Mouse (Mus musculus): ENCODE measurements around the gene Wnt1. TPM values are rescaled to one million over a fixed set of nuclear protein-coding genes. Genes with fewer than 3 reads are reported as not detected.

Gene Wnt1
- polyA plus RNA-seq, 1 experiment from 2014 or later: not detected

- 97% methylated on average over 2 of the region's 2 CpGs for WGBS (ENCODE audit: insufficient replicate concordance)
- Histone ChIP-seq H3K4me2 (ENCODE audit: low read depth, low read length) (no peak overlapping the region), H3K36me3 (replicated peaks; ENCODE audit: insufficient read depth, low read length) (0 out of 2 replicates have a peak, but pooled peaks cover 2% of the 10 kb centered on the region), H3K27ac (ENCODE audit: low read depth) (no peak overlapping the region), H3K4me3 (ENCODE audit: low read depth, low read length) (no peak overlapping the region), H3K9me3 (ENCODE audit: low read length) (no peaks in the 10 kb centered on the region), H3K4me1 (ENCODE audit: insufficient read depth) (peaks cover 7% of the 10 kb centered on the region; the same call in 1 of the 2 replicates), H3K9ac (replicated peaks) (no peak overlapping the region), H3K27me3 (ENCODE audit: insufficient read depth, low read length) (no peaks in the 10 kb centered on the region)
- ATAC-seq (no peak), DNase-seq (no peak)
- no peak for TF ChIP-seq CTCF (IDR thresholded peaks at IDR 0.05; ENCODE audit: low read depth)
- TF ChIP-seq EP300 (IDR thresholded peaks at IDR 0.05; ENCODE audit: low read depth): no peak
Observed at GRCm38 (mm10) chr15:98749093-98749492, 40.6 kb upstream of the Wnt1 start.

GRCm38 (mm10) chr15:98753021-98753423 is 36.6 kb upstream of the Wnt1 start:
- H3K4me2 ChIP-seq (ENCODE audit: low read depth, low read length): no peak overlapping the region
- H3K27me3 ChIP-seq (ENCODE audit: insufficient read depth, low read length): no peaks in the 10 kb centered on the region
- H3K9ac ChIP-seq (replicated peaks): no peak overlapping the region
- WGBS (ENCODE audit: insufficient replicate concordance): 62% methylated on average over 8 of the region's 8 CpGs
- DNase-seq (no peak), ATAC-seq (no peak)
- 0 out of 2 replicates have a peak, but pooled peaks cover 4% of the 10 kb centered on the region for H3K4me1 ChIP-seq (ENCODE audit: insufficient read depth)
- H3K36me3 ChIP-seq (replicated peaks; ENCODE audit: insufficient read depth, low read length): 0 out of 2 replicates have a peak, but pooled peaks cover 2% of the 10 kb centered on the region
- H3K9me3 ChIP-seq (ENCODE audit: low read length): no peaks in the 10 kb centered on the region
- no peak overlapping the region for H3K4me3 ChIP-seq (ENCODE audit: low read depth, low read length)
- H3K27ac ChIP-seq (ENCODE audit: low read depth): no peak overlapping the region
- TF ChIP-seq EP300 (IDR thresholded peaks at IDR 0.05; ENCODE audit: low read depth): no peak
- TF ChIP-seq CTCF (IDR thresholded peaks at IDR 0.05; ENCODE audit: low read depth): no peak

GRCm38 (mm10) chr15:98754125-98754524 is 35.5 kb upstream of the Wnt1 start:
- Histone ChIP-seq H3K9ac (replicated peaks) (no peak overlapping the region), H3K4me1 (ENCODE audit: insufficient read depth) (0 out of 2 replicates have a peak, but pooled peaks cover 4% of the 10 kb centered on the region), H3K9me3 (ENCODE audit: low read length) (no peaks in the 10 kb centered on the region), H3K27ac (ENCODE audit: low read depth) (no peak overlapping the region), H3K36me3 (replicated peaks; ENCODE audit: insufficient read depth, low read length) (0 out of 2 replicates have a peak, but pooled peaks cover 4% of the 10 kb centered on the region), H3K27me3 (ENCODE audit: insufficient read depth, low read length) (no peaks in the 10 kb centered on the region), H3K4me2 (ENCODE audit: low read depth, low read length) (no peak overlapping the region), H3K4me3 (ENCODE audit: low read depth, low read length) (no peak overlapping the region)
- DNase-seq (no peak), ATAC-seq (no peak)
- TF ChIP-seq CTCF (IDR thresholded peaks at IDR 0.05; ENCODE audit: low read depth) (no peak), EP300 (IDR thresholded peaks at IDR 0.05; ENCODE audit: low read depth) (no peak)
- WGBS (ENCODE audit: insufficient replicate concordance): 62% methylated on average over 2 of the region's 2 CpGs

- Histone ChIP-seq H3K4me1 (ENCODE audit: insufficient read depth) (peaks cover 14% of the 10 kb centered on the region), H3K27me3 (ENCODE audit: insufficient read depth, low read length) (peaks cover 8% of the 10 kb centered on the region), H3K4me3 (ENCODE audit: low read depth, low read length) (peak overlapping the region; percentile 84), H3K9me3 (ENCODE audit: low read length) (no peaks in the 10 kb centered on the region), H3K36me3 (replicated peaks; ENCODE audit: insufficient read depth, low read length) (peaks cover 7% of the 10 kb centered on the region), H3K27ac (ENCODE audit: low read depth) (peak overlapping the region; percentile 71), H3K9ac (replicated peaks) (peak overlapping the region; percentile 82), H3K4me2 (ENCODE audit: low read depth, low read length) (peak overlapping the region; percentile 97)
- TF ChIP-seq EP300 (IDR thresholded peaks at IDR 0.05; ENCODE audit: low read depth): no peak
- TF ChIP-seq CTCF (IDR thresholded peaks at IDR 0.05; ENCODE audit: low read depth): no peak; the same call in 1 of the 2 replicates
- DNase-seq (peak; percentile 65), ATAC-seq (peak; percentile 49)
- under 1% methylated on average over 21 of the region's 24 CpGs for WGBS (ENCODE audit: insufficient replicate concordance)
Observed at GRCm38 (mm10) chr15:98762201-98762621, 27.4 kb upstream of the Wnt1 start.

- peak; percentile 94 for DNase-seq
Observed at GRCm38 (mm10) chr15:98762670-98763529, 26.8 kb upstream of the Wnt1 start, which contains the start of gene Arf3. Arf3 (minus strand) TSS chr15:98763214.

GRCm38 (mm10) chr15:98765929-98766328 is 23.7 kb upstream of the Wnt1 start:
- ATAC-seq (no peak), DNase-seq (no peak)
- H3K36me3 ChIP-seq (replicated peaks; ENCODE audit: insufficient read depth, low read length): no peaks in the 10 kb centered on the region
- TF ChIP-seq EP300 (IDR thresholded peaks at IDR 0.05; ENCODE audit: low read depth) (no peak), CTCF (IDR thresholded peaks at IDR 0.05; ENCODE audit: low read depth) (no peak)
- H3K4me2 ChIP-seq (ENCODE audit: low read depth, low read length): no peak overlapping the region
- no peaks in the 10 kb centered on the region for H3K9me3 ChIP-seq (ENCODE audit: low read length)
- no peak overlapping the region for H3K4me3 ChIP-seq (ENCODE audit: low read depth, low read length)
- H3K27me3 ChIP-seq (ENCODE audit: insufficient read depth, low read length): peaks cover 14% of the 10 kb centered on the region
- H3K4me1 ChIP-seq (ENCODE audit: insufficient read depth): peaks cover 11% of the 10 kb centered on the region
- no peak overlapping the region for H3K27ac ChIP-seq (ENCODE audit: low read depth)
- WGBS (ENCODE audit: insufficient replicate concordance): 72% methylated on average over 4 of the region's 4 CpGs
- no peak overlapping the region for H3K9ac ChIP-seq (replicated peaks)

More at GRCm38 (mm10) chr15:98762670-98763529, 26.8 kb upstream of the Wnt1 start, which contains the start of gene Arf3:
- peaks cover 7% of the 10 kb centered on the region for H3K36me3 ChIP-seq (replicated peaks; ENCODE audit: insufficient read depth, low read length)
- peak within 1 kb of the TSS; percentile 82 for H3K9ac ChIP-seq (replicated peaks)
- peak within 1 kb of the TSS; percentile 71 for H3K27ac ChIP-seq (ENCODE audit: low read depth)
- peak within 1 kb of the TSS; percentile 97 for H3K4me2 ChIP-seq (ENCODE audit: low read depth, low read length)
- ATAC-seq: peak; percentile 95
- H3K4me3 ChIP-seq (ENCODE audit: low read depth, low read length): peak within 1 kb of the TSS; percentile 84
- H3K4me1 ChIP-seq (ENCODE audit: insufficient read depth): peaks cover 14% of the 10 kb centered on the region
- 0% methylated on average over 68 of the region's 76 CpGs for WGBS (ENCODE audit: insufficient replicate concordance)
- no peaks in the 10 kb centered on the region for H3K9me3 ChIP-seq (ENCODE audit: low read length)
- H3K27me3 ChIP-seq (ENCODE audit: insufficient read depth, low read length): peaks cover 8% of the 10 kb centered on the region
- TF ChIP-seq EP300 (IDR thresholded peaks at IDR 0.05; ENCODE audit: low read depth) (peak; percentile 75), CTCF (IDR thresholded peaks at IDR 0.05; ENCODE audit: low read depth) (no peak)

Measured in liver, postnatal 0 days (tissue).